Comparison of ENCODE assay signal across 8 mouse cellular contexts in genomic region chr5:31219070-31219469, GRCm38 (mm10). TPM values are rescaled to one million over a fixed set of nuclear protein-coding genes. Genes with fewer than 3 reads are reported as not detected.
DNase-seq lines count a peak whose midpoint lies in the region; ATAC-seq and TF ChIP-seq lines count a peak whose summit lies in the region.

No protein-coding gene starts in this region.

- no peaks in the 10 kb centered on the region for H3K9me3 ChIP-seq in E14TG2a.4 (ENCODE audit: low read length)
- H3K9me3 ChIP-seq in limb, embryonic 10.5 days (replicated peaks): no peaks in the 10 kb centered on the region
- no peaks in the 10 kb centered on the region for H3K9me3 ChIP-seq in neural tube, embryonic 15.5 days (replicated peaks)

- H3K9ac ChIP-seq in neural tube, embryonic 15.5 days (replicated peaks): 0 out of 2 replicates have a peak overlapping the region, but pooled peaks have one; percentile 30

- peak; percentile 49 to 60 for DNase-seq in cerebellum, postnatal 10 days
- DNase-seq in cerebellum, adult 9-11 months: no peak
- no peak for DNase-seq in limb, embryonic 10.5 days (ENCODE audit: low spot score)
- DNase-seq in adrenal gland, postnatal 10 days: no peak

- ATAC-seq in erythroblast, adult 5-6 weeks (replicated peaks; ENCODE audit: low FRiP score, poor library complexity, severe bottlenecking): peak; percentile 31; the same call in 1 of the 2 replicates
- no peak for ATAC-seq in neural tube, embryonic 15.5 days (ENCODE audit: low FRiP score)
- ATAC-seq in monocyte, adult 5-6 weeks (replicated peaks; ENCODE audit: insufficient number of reproducible peaks, low FRiP score, low TSS enrichment, poor library complexity, severe bottlenecking): no peak

- H3K27ac ChIP-seq in limb, embryonic 10.5 days: no peak overlapping the region
- H3K27ac ChIP-seq in neural tube, embryonic 15.5 days (replicated peaks): no peak overlapping the region

- H3K36me3 ChIP-seq in E14TG2a.4 (ENCODE audit: insufficient read depth, low read length): peaks cover 14% of the 10 kb centered on the region; the same call in 1 of the 2 replicates
- H3K36me3 ChIP-seq in limb, embryonic 10.5 days: peaks cover 11% of the 10 kb centered on the region; the same call in 1 of the 2 replicates
- H3K36me3 ChIP-seq in neural tube, embryonic 15.5 days: no peaks in the 10 kb centered on the region

- 5% methylated on average over 2 of the region's 2 CpGs for WGBS in limb, embryonic 10.5 days
- 0% methylated on average over 2 of the region's 2 CpGs for WGBS in neural tube, embryonic 15.5 days

- H3K4me2 ChIP-seq in neural tube, embryonic 15.5 days: peak overlapping the region; percentile 80

- no peaks in the 10 kb centered on the region for H3K27me3 ChIP-seq in E14TG2a.4 (ENCODE audit: insufficient read depth, low read length)
- H3K27me3 ChIP-seq in limb, embryonic 10.5 days (ENCODE audit: low read depth, poor library complexity, severe bottlenecking): no peaks in the 10 kb centered on the region
- H3K27me3 ChIP-seq in neural tube, embryonic 15.5 days (replicated peaks): no peaks in the 10 kb centered on the region

- peak; percentile 36; the same call in 1 of the 2 replicates for TF ChIP-seq CTCF in E14TG2a.4 (conservative IDR thresholded peaks at IDR 0.05; ENCODE audit: low read length)

- H3K4me3 ChIP-seq in E14TG2a.4 (replicated peaks; ENCODE audit: low read length): peak overlapping the region; percentile 100
- peak overlapping the region; percentile 98 for H3K4me3 ChIP-seq in limb, embryonic 10.5 days
- H3K4me3 ChIP-seq in neural tube, embryonic 15.5 days (replicated peaks): peak overlapping the region; percentile 99

- H3K4me1 ChIP-seq in E14TG2a.4 (replicated peaks; ENCODE audit: low read depth, low read length): peaks cover 39% of the 10 kb centered on the region
- H3K4me1 ChIP-seq in limb, embryonic 10.5 days: peaks cover 5% of the 10 kb centered on the region; the same call in 1 of the 2 replicates
- peaks cover 28% of the 10 kb centered on the region for H3K4me1 ChIP-seq in neural tube, embryonic 15.5 days

RNA-seq across cellular contexts. Expression of gene Ppm1g, which starts 1.4 kb away (rescaled TPM):
- total RNA-seq in erythroblast, adult 5-6 weeks (2015; ENCODE audit: low replicate concordance): 35.4 and 46.4 TPM in 2 replicates
- total RNA-seq in erythroblast, adult 5-6 weeks (2017; ENCODE audit: low replicate concordance): 67.5 and 132 TPM in 2 replicates
- polyA plus RNA-seq in limb, embryonic 10.5 days (2016; fragmentation: Nextera tagmentation; extraction: Ambion mirVana): 189 and 210 TPM in 2 replicates
- 167 and 173 TPM in 2 replicates for polyA plus RNA-seq in neural tube, embryonic 15.5 days (2015; fragmentation: Nextera tagmentation; extraction: Ambion mirVana)
- 100 to 1,000 TPM; 125 to 127 TPM for total RNA-seq in adrenal gland, postnatal 10 days (2021)
- 124 to 184 TPM (median 154 TPM) in 3 replicates for total RNA-seq in monocyte, adult 5-6 weeks (2017)

RNA-seq across cellular contexts. Expression of gene Zfp513, which starts 17.0 kb away (rescaled TPM):
- total RNA-seq in erythroblast, adult 5-6 weeks (2015; ENCODE audit: low replicate concordance): 2.3 and 4.8 TPM in 2 replicates
- total RNA-seq in erythroblast, adult 5-6 weeks (2017; ENCODE audit: low replicate concordance): 5.5 and 5.9 TPM in 2 replicates
- 11.8 and 11.9 TPM in 2 replicates for polyA plus RNA-seq in limb, embryonic 10.5 days (2016; fragmentation: Nextera tagmentation; extraction: Ambion mirVana)
- polyA plus RNA-seq in neural tube, embryonic 15.5 days (2015; fragmentation: Nextera tagmentation; extraction: Ambion mirVana): 14.2 and 14.9 TPM in 2 replicates
- total RNA-seq in adrenal gland, postnatal 10 days (2021): 10 to 100 TPM; 23.0 to 23.7 TPM
- 13.8 to 18.5 TPM (median 16.0 TPM) in 3 replicates for total RNA-seq in monocyte, adult 5-6 weeks (2017)

RNA-seq across cellular contexts. Expression of gene Nrbp1, which starts 21.6 kb away (rescaled TPM):
- 20.1 and 31.5 TPM in 2 replicates for total RNA-seq in erythroblast, adult 5-6 weeks (2015; ENCODE audit: low replicate concordance)
- total RNA-seq in erythroblast, adult 5-6 weeks (2017; ENCODE audit: low replicate concordance): 23.0 and 28.1 TPM in 2 replicates
- 118 and 133 TPM in 2 replicates for polyA plus RNA-seq in limb, embryonic 10.5 days (2016; fragmentation: Nextera tagmentation; extraction: Ambion mirVana)
- 166 and 168 TPM in 2 replicates for polyA plus RNA-seq in neural tube, embryonic 15.5 days (2015; fragmentation: Nextera tagmentation; extraction: Ambion mirVana)
- 10 to 100 TPM; 79.6 to 86.2 TPM for total RNA-seq in adrenal gland, postnatal 10 days (2021)
- total RNA-seq in monocyte, adult 5-6 weeks (2017): 322 to 390 TPM (median 323 TPM) in 3 replicates

RNA-seq across cellular contexts. Expression of gene Gm9970, which starts 22.0 kb away (rescaled TPM):
- total RNA-seq in erythroblast, adult 5-6 weeks (2015; ENCODE audit: low replicate concordance): not detected in 2 replicates
- not detected in 2 replicates for total RNA-seq in erythroblast, adult 5-6 weeks (2017; ENCODE audit: low replicate concordance)
- polyA plus RNA-seq in limb, embryonic 10.5 days (2016; fragmentation: Nextera tagmentation; extraction: Ambion mirVana): 0.40 and 0.48 TPM in 2 replicates
- 0.36 and 0.51 TPM in 2 replicates for polyA plus RNA-seq in neural tube, embryonic 15.5 days (2015; fragmentation: Nextera tagmentation; extraction: Ambion mirVana)
- total RNA-seq in adrenal gland, postnatal 10 days (2021): under 1 TPM in 1 of 2 experiments, not detected in 1; 0.97 TPM
- total RNA-seq in monocyte, adult 5-6 weeks (2017): not detected in 3 replicates

RNA-seq across cellular contexts. Expression of gene Eif2b4, which starts 25.8 kb away (rescaled TPM):
- 9.8 and 42.1 TPM in 2 replicates for total RNA-seq in erythroblast, adult 5-6 weeks (2015; ENCODE audit: low replicate concordance)
- 13.5 and 18.7 TPM in 2 replicates for total RNA-seq in erythroblast, adult 5-6 weeks (2017; ENCODE audit: low replicate concordance)
- polyA plus RNA-seq in limb, embryonic 10.5 days (2016; fragmentation: Nextera tagmentation; extraction: Ambion mirVana): 85.7 and 89.6 TPM in 2 replicates
- 86.8 and 90.4 TPM in 2 replicates for polyA plus RNA-seq in neural tube, embryonic 15.5 days (2015; fragmentation: Nextera tagmentation; extraction: Ambion mirVana)
- total RNA-seq in adrenal gland, postnatal 10 days (2021): 10 to 100 TPM; 38.9 to 48.2 TPM
- 12.1 to 24.5 TPM (median 22.7 TPM) in 3 replicates for total RNA-seq in monocyte, adult 5-6 weeks (2017)

Comparison
In these comparisons a context has a peak if more than half of its experiments do, and no peak if none do; other contexts are left out.
1. DNase-seq: peak in cerebellum, postnatal 10 days (2 of 2); none in cerebellum, adult 9-11 months (single experiment), limb, embryonic 10.5 days (single experiment) and adrenal gland, postnatal 10 days (single experiment).
2. Peak in every context shown above with its lines, with median percentiles within 50 percentile points of each other: H3K4me3 ChIP-seq.